Mouse (Mus musculus): Measurements from ENCODE around the gene Gfpt2. TPM values are rescaled to one million over a fixed set of nuclear protein-coding genes. Genes with fewer than 3 reads are reported as not detected.

Gfpt2 gene
- 9.1 and 10.9 TPM in 2 replicates for polyA plus RNA-seq (2015; fragmentation: Nextera tagmentation; extraction: Ambion mirVana)

GRCm38 (mm10) chr11:49793619-49794341 is at the start of gene Gfpt2:
Gene Gfpt2 (plus strand): TSS chr11:49794178.
- 1% methylated on average over 25 of the region's 25 CpGs for WGBS
- ATAC-seq (ENCODE audit: extremely low read depth, insufficient number of reproducible peaks, low FRiP score, low TSS enrichment) = peak; percentile 73; the same call in 1 of the 2 replicates
- Histone ChIP-seq H3K9ac (peak within 1 kb of the TSS; percentile 83), H3K36me3 (no peaks in the 10 kb centered on the region), H3K4me2 (peak within 1 kb of the TSS; percentile 99), H3K27ac (replicated peaks) (no peak within 1 kb of the TSS; the same call in 1 of the 2 replicates), H3K27me3 (replicated peaks) (peaks cover 10% of the 10 kb centered on the region; the same call in 1 of the 2 replicates), H3K4me3 (peak within 1 kb of the TSS; percentile 67), H3K9me3 (no peaks in the 10 kb centered on the region), H3K4me1 (peaks cover 23% of the 10 kb centered on the region)

DNA sequence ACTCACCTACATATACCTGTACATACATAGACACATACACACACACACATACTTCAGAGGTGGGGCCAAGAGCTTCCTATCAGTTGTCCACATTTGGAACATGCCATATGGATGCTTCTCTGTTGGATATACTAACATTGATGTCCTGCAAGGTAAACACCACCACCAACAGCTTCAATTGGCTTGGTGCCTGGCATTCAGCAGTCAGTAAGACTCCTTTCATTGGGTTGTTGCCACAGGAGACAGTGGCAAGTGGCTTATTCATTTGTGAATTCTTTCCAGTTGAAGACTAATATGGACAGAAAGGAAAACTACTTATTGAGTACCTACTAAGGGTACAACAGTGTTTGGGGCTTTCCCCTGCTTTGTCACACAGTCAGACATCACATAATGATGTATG is 49.0 kb upstream of the Gfpt2 start:
- no peak overlapping the region for H3K27ac ChIP-seq (replicated peaks)
- H3K9ac ChIP-seq = no peak overlapping the region

DNA sequence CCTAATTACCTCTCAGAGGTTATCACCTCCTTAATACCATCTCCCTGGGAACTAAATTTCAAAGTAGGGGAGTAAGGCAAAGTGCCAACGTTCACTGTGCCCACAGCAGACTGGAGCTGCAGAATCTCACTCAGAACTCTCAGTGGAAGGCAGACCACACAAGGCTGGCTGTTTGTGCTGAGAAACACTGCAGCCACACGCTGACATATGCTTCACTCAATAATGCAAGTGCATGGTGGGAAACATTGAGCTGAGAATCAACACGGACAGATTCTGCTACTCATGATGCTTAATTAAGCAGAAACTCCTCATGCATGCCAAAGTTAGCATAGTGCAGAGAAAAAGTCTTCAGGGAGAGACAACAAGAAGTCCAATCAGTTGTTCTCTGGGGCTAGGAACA is 48.1 kb upstream of the Gfpt2 start:
- WGBS = 77% methylated on average over 3 of the region's 3 CpGs
- Histone ChIP-seq H3K9ac (no peak overlapping the region), H3K27ac (replicated peaks) (no peak overlapping the region), H3K27me3 (replicated peaks) (no peaks in the 10 kb centered on the region), H3K4me2 (no peak overlapping the region), H3K9me3 (peaks cover 13% of the 10 kb centered on the region), H3K4me3 (no peak overlapping the region), H3K36me3 (no peaks in the 10 kb centered on the region), H3K4me1 (no peaks in the 10 kb centered on the region)
- no peak for ATAC-seq (ENCODE audit: extremely low read depth, insufficient number of reproducible peaks, low FRiP score, low TSS enrichment)

More for the DNA sequence above, 49.0 kb upstream of the Gfpt2 start:
- no peak for ATAC-seq (ENCODE audit: extremely low read depth, insufficient number of reproducible peaks, low FRiP score, low TSS enrichment)
- Histone ChIP-seq H3K4me1 (no peaks in the 10 kb centered on the region), H3K9me3 (peaks cover 13% of the 10 kb centered on the region), H3K4me3 (no peak overlapping the region), H3K27me3 (replicated peaks) (no peaks in the 10 kb centered on the region), H3K4me2 (no peak overlapping the region), H3K36me3 (no peaks in the 10 kb centered on the region)

- H3K36me3 ChIP-seq = no peaks in the 10 kb centered on the region
- 95% methylated on average over 1 of the region's 1 CpGs for WGBS
- H3K4me2 ChIP-seq = no peak overlapping the region
- peaks cover 13% of the 10 kb centered on the region for H3K9me3 ChIP-seq
- H3K4me1 ChIP-seq = no peaks in the 10 kb centered on the region
- H3K27ac ChIP-seq (replicated peaks) = no peak overlapping the region
- H3K9ac ChIP-seq = no peak overlapping the region
- H3K27me3 ChIP-seq (replicated peaks) = no peaks in the 10 kb centered on the region
- no peak for ATAC-seq (ENCODE audit: extremely low read depth, insufficient number of reproducible peaks, low FRiP score, low TSS enrichment)
- H3K4me3 ChIP-seq = no peak overlapping the region
Measured at GRCm38 (mm10) chr11:49746756-49747155, 47.2 kb upstream of the Gfpt2 start.

GRCm38 (mm10) chr11:49754958-49755665 is 38.9 kb upstream of the Gfpt2 start:
- Histone ChIP-seq H3K27me3 (replicated peaks) (no peaks in the 10 kb centered on the region), H3K36me3 (no peaks in the 10 kb centered on the region), H3K4me2 (peak overlapping the region; percentile 28), H3K9ac (peak overlapping the region; percentile 12), H3K4me1 (peaks cover 18% of the 10 kb centered on the region), H3K27ac (replicated peaks) (peak overlapping the region; percentile 82), H3K4me3 (no peak overlapping the region), H3K9me3 (no peaks in the 10 kb centered on the region)
- WGBS = 37% methylated on average over 12 of the region's 12 CpGs
- ATAC-seq (ENCODE audit: extremely low read depth, insufficient number of reproducible peaks, low FRiP score, low TSS enrichment) = no peak

- 79% methylated on average over 3 of the region's 3 CpGs for WGBS
- H3K9ac ChIP-seq = no peak overlapping the region
- H3K27ac ChIP-seq (replicated peaks) = no peak overlapping the region
- peaks cover 18% of the 10 kb centered on the region for H3K4me1 ChIP-seq
- no peak overlapping the region for H3K4me3 ChIP-seq
- H3K4me2 ChIP-seq = no peak overlapping the region
- H3K27me3 ChIP-seq (replicated peaks) = no peaks in the 10 kb centered on the region
- ATAC-seq (ENCODE audit: extremely low read depth, insufficient number of reproducible peaks, low FRiP score, low TSS enrichment) = no peak
- H3K9me3 ChIP-seq = no peaks in the 10 kb centered on the region
- H3K36me3 ChIP-seq = no peaks in the 10 kb centered on the region
Measured at GRCm38 (mm10) chr11:49758096-49758495, 35.9 kb upstream of the Gfpt2 start.

DNA sequence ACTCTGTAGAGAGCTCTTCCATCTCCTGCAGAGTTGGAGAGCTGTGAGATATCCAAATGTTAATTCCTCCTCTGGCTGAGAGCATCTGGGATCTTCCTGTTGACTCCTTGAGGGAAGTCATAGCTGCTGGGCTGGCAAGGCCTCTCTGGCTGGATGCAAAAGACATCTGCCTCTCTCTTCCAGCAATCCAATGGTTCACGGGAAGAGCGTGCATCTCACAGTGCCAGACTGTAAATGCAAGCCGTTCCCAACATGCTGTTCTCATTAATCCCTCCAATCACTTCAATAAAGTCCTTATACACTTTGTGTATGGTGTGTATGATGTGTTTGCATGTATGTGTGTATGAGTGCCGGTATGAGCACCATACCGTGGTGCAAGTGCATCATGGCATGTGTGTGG is 32.8 kb upstream of the Gfpt2 start:
- no peaks in the 10 kb centered on the region for H3K9me3 ChIP-seq
- peaks cover 19% of the 10 kb centered on the region for H3K4me1 ChIP-seq
- no peak overlapping the region for H3K4me2 ChIP-seq
- no peak for ATAC-seq (ENCODE audit: extremely low read depth, insufficient number of reproducible peaks, low FRiP score, low TSS enrichment)
- no peak overlapping the region for H3K9ac ChIP-seq
- no peaks in the 10 kb centered on the region for H3K27me3 ChIP-seq (replicated peaks)
- no peak overlapping the region for H3K4me3 ChIP-seq
- no peaks in the 10 kb centered on the region for H3K36me3 ChIP-seq
- WGBS = 84% methylated on average over 5 of the region's 5 CpGs
- H3K27ac ChIP-seq (replicated peaks) = no peak overlapping the region

- Histone ChIP-seq H3K27me3 (replicated peaks) (no peaks in the 10 kb centered on the region), H3K4me1 (peaks cover 19% of the 10 kb centered on the region), H3K4me3 (no peak overlapping the region), H3K9me3 (no peaks in the 10 kb centered on the region), H3K9ac (no peak overlapping the region), H3K36me3 (no peaks in the 10 kb centered on the region), H3K4me2 (no peak overlapping the region), H3K27ac (replicated peaks) (0 out of 2 replicates have a peak overlapping the region, but pooled peaks have one; percentile 6)
- ATAC-seq (ENCODE audit: extremely low read depth, insufficient number of reproducible peaks, low FRiP score, low TSS enrichment) = no peak
Measured at GRCm38 (mm10) chr11:49763555-49763954, 30.4 kb upstream of the Gfpt2 start.

DNA sequence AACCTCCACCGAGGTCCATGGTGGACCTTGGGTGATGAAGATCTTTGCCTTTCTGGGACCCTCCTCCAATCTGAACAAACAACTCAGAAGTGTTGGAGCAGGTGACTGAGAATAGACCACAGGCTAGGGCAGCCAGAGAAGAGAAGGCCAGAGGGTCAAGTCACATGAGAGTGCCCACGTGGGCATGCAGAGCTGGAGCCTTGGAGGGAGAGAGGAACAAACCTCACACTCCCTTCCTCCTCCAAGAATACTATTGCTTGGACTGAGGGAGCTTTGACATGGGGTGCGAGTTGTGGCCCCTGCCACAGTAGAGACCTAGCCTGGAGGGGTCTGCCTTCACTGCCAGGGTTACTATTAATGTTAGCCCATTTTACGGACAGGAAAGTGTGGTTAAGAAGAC is 30.0 kb upstream of the Gfpt2 start:
- Histone ChIP-seq H3K9ac (no peak overlapping the region), H3K27ac (replicated peaks) (peak overlapping the region; percentile 77), H3K9me3 (no peaks in the 10 kb centered on the region), H3K4me1 (peaks cover 19% of the 10 kb centered on the region), H3K4me2 (no peak overlapping the region), H3K27me3 (replicated peaks) (no peaks in the 10 kb centered on the region), H3K4me3 (no peak overlapping the region), H3K36me3 (no peaks in the 10 kb centered on the region)
- no peak for ATAC-seq (ENCODE audit: extremely low read depth, insufficient number of reproducible peaks, low FRiP score, low TSS enrichment)
- 54% methylated on average over 4 of the region's 4 CpGs for WGBS

DNA sequence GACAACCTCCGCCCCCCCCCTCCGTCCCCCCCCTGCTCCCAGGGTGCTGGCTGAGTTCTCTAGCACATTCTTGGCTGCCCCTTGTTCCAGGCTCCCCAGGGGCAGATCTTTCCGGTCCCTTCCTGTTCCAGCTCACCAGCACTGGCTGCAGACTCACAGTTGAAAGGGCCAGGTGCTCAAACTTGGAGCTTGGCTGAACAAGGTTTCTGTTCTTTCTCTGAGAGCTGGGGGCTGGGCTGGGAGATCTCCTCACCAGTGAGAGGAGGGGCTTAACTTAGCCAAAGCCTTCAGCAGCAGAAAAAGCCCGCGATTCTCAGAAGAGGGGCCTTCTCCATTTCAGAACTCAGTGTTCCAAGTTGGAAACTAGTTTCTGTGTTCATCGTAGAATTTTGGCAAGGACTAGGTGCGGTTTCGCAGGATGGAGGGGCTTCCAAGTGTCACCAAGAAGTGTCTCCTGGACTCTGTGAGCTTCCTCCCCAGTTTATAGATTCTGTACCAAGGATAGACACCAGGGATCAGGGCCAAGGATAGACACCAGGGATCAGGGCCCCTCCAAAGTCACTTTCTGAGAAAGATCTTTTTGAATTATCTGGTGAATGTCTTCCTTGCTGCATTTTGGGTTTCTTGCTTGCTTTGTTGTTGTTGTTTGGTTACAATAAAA is 29.2 kb upstream of the Gfpt2 start:
- ATAC-seq (ENCODE audit: extremely low read depth, insufficient number of reproducible peaks, low FRiP score, low TSS enrichment) = peak; percentile 55; the same call in 1 of the 2 replicates
- peak overlapping the region; percentile 77 for H3K27ac ChIP-seq (replicated peaks)
- no peaks in the 10 kb centered on the region for H3K9me3 ChIP-seq
- peaks cover 19% of the 10 kb centered on the region for H3K4me1 ChIP-seq
- H3K9ac ChIP-seq = peak overlapping the region; percentile 59
- WGBS = 20% methylated on average over 8 of the region's 8 CpGs
- no peak overlapping the region for H3K4me3 ChIP-seq
- no peaks in the 10 kb centered on the region for H3K36me3 ChIP-seq
- no peaks in the 10 kb centered on the region for H3K27me3 ChIP-seq (replicated peaks)
- peak overlapping the region; percentile 34 for H3K4me2 ChIP-seq

DNA sequence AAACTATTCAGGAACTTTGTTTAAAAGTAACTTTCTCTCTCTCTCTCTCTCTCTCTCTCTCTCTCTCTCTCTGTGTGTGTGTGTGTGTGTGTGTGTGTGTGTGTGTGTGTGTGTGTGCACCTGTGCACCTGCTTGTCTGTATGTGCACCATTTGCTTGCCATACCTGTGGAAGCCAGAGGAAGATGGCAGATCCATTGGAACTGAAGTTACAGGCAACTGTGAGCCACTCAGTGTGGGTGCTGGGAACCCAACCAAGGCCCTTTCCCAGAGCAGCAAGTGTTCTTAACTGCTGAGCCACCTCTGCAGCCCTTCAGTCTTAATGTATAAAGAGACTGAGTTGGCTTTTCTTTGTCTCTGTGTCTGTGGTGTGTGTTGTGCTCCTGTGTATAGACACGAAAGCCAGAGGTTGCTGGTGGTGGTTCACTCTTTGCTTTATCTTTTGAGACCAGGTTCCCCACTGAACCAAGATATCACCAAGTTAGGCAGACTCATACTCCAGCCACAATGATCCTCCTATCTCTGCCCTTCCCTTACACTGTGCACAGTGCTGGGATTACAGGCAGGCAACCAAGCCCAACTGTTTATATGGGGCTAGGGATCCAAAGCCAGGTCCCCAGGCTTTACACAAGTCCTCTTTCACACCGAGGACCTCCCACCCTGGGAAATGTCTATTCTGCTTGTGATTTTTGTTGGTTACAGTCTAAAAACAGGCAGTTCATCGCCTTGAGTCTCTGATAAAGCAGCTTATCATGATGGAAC is 28.4 kb upstream of the Gfpt2 start:
- Histone ChIP-seq H3K4me2 (no peak overlapping the region), H3K4me3 (no peak overlapping the region), H3K27me3 (replicated peaks) (no peaks in the 10 kb centered on the region), H3K36me3 (no peaks in the 10 kb centered on the region), H3K27ac (replicated peaks) (no peak overlapping the region), H3K9me3 (no peaks in the 10 kb centered on the region), H3K9ac (no peak overlapping the region), H3K4me1 (peaks cover 19% of the 10 kb centered on the region)
- no peak for ATAC-seq (ENCODE audit: extremely low read depth, insufficient number of reproducible peaks, low FRiP score, low TSS enrichment)
- WGBS = 55% methylated on average over 3 of the region's 3 CpGs
